Comparison of ENCODE assay signal across 26 mouse cellular contexts in genomic region chr10:66539846-66540245, GRCm38 (mm10).
"Had no signal": no experiment of that assay in that cellular context is flagged by ENCODE, and none has a peak within 500 bp of the region (broad histone marks: within the 10 kb centered on the region; RNA-seq: fewer than 3 reads in every experiment).

No protein-coding gene starts in this region.

- H3K9me3 ChIP-seq: heart, embryonic 10.5 days; heart, embryonic 12.5 days; hindbrain, embryonic 10.5 days; hindbrain, embryonic 12.5 days; intestine, embryonic 15.5 days; limb, embryonic 13.5 days; limb, embryonic 15.5 days; liver, embryonic 12.5 days had no signal

- H3K4me3 ChIP-seq: gastrocnemius, adult 2 months; heart, embryonic 10.5 days; heart, embryonic 12.5 days; hindbrain, embryonic 10.5 days; hindbrain, embryonic 12.5 days; intestine, embryonic 15.5 days; layer of hippocampus, adult 2 months; left cerebral cortex, adult 2 months; limb, embryonic 13.5 days; limb, embryonic 15.5 days; liver, embryonic 12.5 days had no signal

- ATAC-seq: hindbrain, embryonic 16.5 days; inflammation-experienced regulatory T-cells, adult 6 months; intestine, embryonic 15.5 days; intestine, postnatal 0 days; liver, embryonic 12.5 days had no signal

- H3K4me2 ChIP-seq: heart, embryonic 12.5 days; hindbrain, embryonic 12.5 days; hindbrain, embryonic 14.5 days; intestine, embryonic 15.5 days; limb, embryonic 13.5 days; limb, embryonic 15.5 days; liver, embryonic 12.5 days had no signal

- H3K27ac ChIP-seq: gastrocnemius, adult 2 months; heart, embryonic 10.5 days; hindbrain, embryonic 10.5 days; hindbrain, embryonic 12.5 days; hindbrain, embryonic 14.5 days; intestine, embryonic 15.5 days; layer of hippocampus, adult 2 months; left cerebral cortex, adult 2 months; limb, embryonic 13.5 days; limb, embryonic 15.5 days; liver, embryonic 12.5 days had no signal

- H3K4me1 ChIP-seq: heart, embryonic 10.5 days; heart, embryonic 12.5 days; hindbrain, embryonic 10.5 days; hindbrain, embryonic 12.5 days; intestine, embryonic 15.5 days; limb, embryonic 13.5 days; limb, embryonic 15.5 days; liver, embryonic 12.5 days had no signal

- H3K27me3 ChIP-seq: heart, embryonic 12.5 days; hindbrain, embryonic 12.5 days; intestine, embryonic 15.5 days; limb, embryonic 13.5 days; limb, embryonic 15.5 days; liver, embryonic 12.5 days had no signal

- DNase-seq: gastrocnemius, adult 2 months; gastrocnemius, postnatal 10 days; gastrocnemius, postnatal 25 days; heart, adult 18-20 months; heart, postnatal 10 days; heart, postnatal 4 days; kidney, adult 18-20 months; kidney, adult 8-10 months; kidney, postnatal 10 days; kidney, postnatal 25 days; kidney, postnatal 4 days; left cerebral cortex, postnatal 4 days had no signal

- H3K9ac ChIP-seq: heart, embryonic 12.5 days; hindbrain, embryonic 12.5 days; hindbrain, embryonic 14.5 days; intestine, embryonic 15.5 days; limb, embryonic 13.5 days; limb, embryonic 15.5 days; liver, embryonic 12.5 days had no signal

- H3K36me3 ChIP-seq: heart, embryonic 10.5 days; heart, embryonic 12.5 days; hindbrain, embryonic 10.5 days; hindbrain, embryonic 12.5 days; intestine, embryonic 15.5 days; limb, embryonic 13.5 days; limb, embryonic 15.5 days; liver, embryonic 12.5 days had no signal
